In genomic region chr16:39579621-39580020, GRCm38 (mm10) we compare ENCODE assay signal across 13 mouse cellular contexts.
"Had no signal": no experiment of that assay in that cellular context is flagged by ENCODE, and none has a peak within 500 bp of the region (broad histone marks: within the 10 kb centered on the region; RNA-seq: fewer than 3 reads in every experiment).

No protein-coding gene starts in this region.

- H3K4me2 ChIP-seq: lung, embryonic 14.5 days; midbrain, embryonic 12.5 days; neural tube, embryonic 12.5 days; stomach, embryonic 15.5 days had no signal

- ATAC-seq: midbrain, embryonic 16.5 days had no signal

- H3K27ac ChIP-seq: midbrain, embryonic 10.5 days; midbrain, embryonic 12.5 days; neural tube, embryonic 12.5 days; stomach, embryonic 15.5 days; stomach, postnatal 0 days had no signal

- H3K36me3 ChIP-seq: midbrain, embryonic 10.5 days; midbrain, embryonic 12.5 days; neural tube, embryonic 12.5 days; stomach, embryonic 15.5 days had no signal

- H3K27me3 ChIP-seq: midbrain, embryonic 12.5 days; neural tube, embryonic 12.5 days; stomach, embryonic 15.5 days had no signal

- H3K4me3 ChIP-seq: midbrain, embryonic 10.5 days; midbrain, embryonic 12.5 days; neural tube, embryonic 12.5 days; stomach, embryonic 15.5 days had no signal

- H3K9me3 ChIP-seq: midbrain, embryonic 10.5 days; midbrain, embryonic 12.5 days; neural tube, embryonic 12.5 days; stomach, embryonic 15.5 days had no signal

- DNase-seq: lung, adult 18-20 months; lung, embryonic 14.5 days; lung, postnatal 10 days; lung, postnatal 4 days; thymus, adult 18-20 months; thymus, postnatal 14 days; thymus, postnatal 36 days had no signal

- H3K9ac ChIP-seq: lung, embryonic 14.5 days; midbrain, embryonic 12.5 days; neural tube, embryonic 12.5 days; stomach, embryonic 15.5 days had no signal

- H3K4me1 ChIP-seq: midbrain, embryonic 10.5 days; neural tube, embryonic 12.5 days; stomach, embryonic 15.5 days had no signal
